Mouse (Mus musculus): ENCODE data around the gene Usp49. TPM values are rescaled to one million over a fixed set of nuclear protein-coding genes. Genes with fewer than 3 reads are reported as not detected.
"Not testable (repeated sequence)": the region's sequence is repeated elsewhere in the genome, so short reads cannot be mapped to it uniquely, and the experiment has no call there.

The Usp49 gene
- total RNA-seq, 2 experiments from 2014 or later = 4.6 to 4.9 TPM

GRCm38 (mm10) chr17:47651953-47652352 is 21.5 kb downstream of the Usp49 start:
- no peak for DNase-seq

GRCm38 (mm10) chr17:47654346-47654745 is 23.9 kb downstream of the Usp49 start:
- DNase-seq = not testable (repeated sequence)

DNA sequence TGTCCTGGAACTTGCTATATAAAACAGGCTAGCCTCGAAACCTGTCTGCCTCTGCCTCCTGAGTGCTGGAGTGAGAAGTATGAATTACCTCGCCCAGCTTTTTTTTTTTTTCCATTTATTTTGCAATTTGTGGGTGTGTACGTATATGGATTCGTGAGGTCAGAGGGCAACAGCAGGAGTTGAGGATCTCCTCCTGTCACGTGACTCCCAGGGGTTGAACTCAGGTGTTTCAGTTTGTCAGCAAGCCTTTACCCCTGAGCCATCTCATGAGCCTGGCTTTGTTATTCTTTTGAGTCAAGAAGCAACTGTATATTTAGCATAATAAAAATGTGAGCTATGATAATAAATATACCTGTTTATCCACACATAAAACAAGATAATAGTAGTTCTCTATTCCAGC is 25.2 kb downstream of the Usp49 start:
- DNase-seq = no peak

GRCm38 (mm10) chr17:47657901-47658300 is 27.4 kb downstream of the Usp49 start:
- no peak for DNase-seq

DNA sequence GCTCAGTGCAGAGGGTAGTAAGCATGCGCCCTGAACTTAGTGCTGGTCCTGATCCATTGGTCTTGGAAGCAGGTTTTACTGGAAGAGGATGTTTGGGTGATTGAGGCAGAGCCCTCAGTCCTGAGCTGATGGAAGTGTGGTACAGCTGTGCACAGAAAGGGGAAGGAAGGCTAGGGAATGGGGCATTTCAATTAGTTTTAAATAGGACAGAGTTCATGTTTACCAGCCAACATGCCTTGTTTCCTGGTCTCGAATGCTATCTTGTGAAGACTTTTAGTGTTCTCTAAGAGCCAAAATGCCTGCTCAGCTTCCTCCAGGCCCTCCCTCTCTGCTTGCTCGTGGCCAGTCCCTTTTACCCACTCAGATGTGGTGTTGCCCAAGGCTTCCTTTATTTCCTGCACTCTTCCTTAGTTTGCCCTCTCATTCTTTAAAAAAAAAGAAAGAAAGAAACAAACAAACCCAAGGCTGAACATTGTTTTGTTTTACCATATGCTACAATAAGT is 28.3 kb downstream of the Usp49 start:
- DNase-seq = no peak

GRCm38 (mm10) chr17:47663009-47663713 is 32.7 kb downstream of the Usp49 start:
- no peak for DNase-seq

DNA sequence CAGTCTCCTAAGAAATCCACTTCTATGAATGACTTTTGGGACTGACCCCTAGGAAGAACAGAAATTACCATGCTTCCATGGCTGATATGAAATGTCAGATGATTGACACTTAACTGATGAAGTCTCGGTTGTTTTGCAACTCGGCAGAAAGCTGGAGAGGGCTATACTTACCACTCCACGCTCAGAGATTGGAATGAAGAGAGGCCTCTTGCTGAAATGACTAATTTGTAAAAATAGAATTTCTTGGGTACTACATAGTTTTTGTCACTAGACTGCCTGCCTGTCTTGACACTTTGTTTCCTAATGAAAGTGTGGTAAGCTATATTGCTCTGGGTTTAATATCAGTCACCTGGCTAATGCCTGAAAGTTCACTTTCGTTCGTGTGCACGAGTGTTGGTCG is 34.0 kb downstream of the Usp49 start:
- DNase-seq = no peak

DNA sequence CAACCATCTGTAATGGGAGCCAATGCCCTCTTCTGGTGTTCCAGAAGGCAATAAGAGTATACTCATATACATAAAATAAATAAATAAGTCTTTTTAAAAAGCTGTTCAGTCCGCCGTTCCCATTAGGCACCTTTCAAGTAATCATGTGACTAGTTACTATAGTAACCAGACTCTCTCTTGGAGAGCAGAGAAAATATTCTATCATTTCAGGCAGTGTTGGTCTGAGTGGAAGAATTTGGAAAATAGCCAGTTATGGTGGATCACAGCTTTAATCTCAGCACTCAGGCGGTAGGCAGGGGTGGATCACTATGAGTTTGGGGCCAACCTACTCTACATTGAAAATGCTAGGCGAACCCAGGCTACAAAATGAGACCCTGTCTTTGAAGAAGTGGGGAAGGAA is 38.7 kb downstream of the Usp49 start:
- no peak for DNase-seq

DNA sequence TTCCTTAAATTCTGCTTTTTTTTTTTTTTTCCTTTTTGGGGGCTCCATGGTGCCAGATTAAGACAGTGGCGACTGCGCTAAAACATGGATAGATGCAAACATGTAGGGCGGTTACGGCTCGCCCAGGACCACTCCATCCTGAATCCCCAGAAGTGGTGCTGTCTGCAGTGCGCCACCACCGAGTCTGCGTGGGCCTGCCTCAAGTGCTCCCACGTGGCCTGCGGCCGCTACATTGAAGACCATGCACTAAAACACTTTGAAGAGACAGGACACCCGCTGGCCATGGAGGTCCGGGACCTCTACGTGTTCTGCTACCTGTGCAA is 41.5 kb downstream of the Usp49 start:
- DNase-seq = no peak

- peak; percentile 74 for DNase-seq
These were observed 42.0 kb downstream of the Usp49 start for GRCm38 (mm10) chr17:47672311-47673111.

DNA sequence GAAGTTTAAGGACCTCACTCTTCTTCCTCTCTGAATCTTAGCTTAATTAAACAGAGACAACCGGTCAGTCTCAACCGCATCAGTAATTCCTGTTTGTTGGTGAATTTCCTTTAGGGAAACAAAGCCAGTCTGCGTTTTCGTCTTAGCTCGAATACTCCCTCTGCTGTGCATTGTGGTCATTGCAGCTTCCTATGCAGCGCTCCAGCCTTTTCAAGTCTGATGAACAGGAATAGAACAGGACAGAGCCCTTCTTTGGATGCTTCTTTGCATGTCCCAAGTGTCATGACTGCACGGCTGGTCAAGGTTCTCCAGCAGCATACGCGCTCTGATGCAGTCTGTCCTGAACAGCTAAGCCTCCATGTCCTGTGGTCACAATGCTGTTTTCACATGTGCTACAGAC is 46.1 kb downstream of the Usp49 start:
- DNase-seq = peak; percentile 74

GRCm38 (mm10) chr17:47678238-47678637 is 47.7 kb downstream of the Usp49 start:
- no peak for DNase-seq

DNA sequence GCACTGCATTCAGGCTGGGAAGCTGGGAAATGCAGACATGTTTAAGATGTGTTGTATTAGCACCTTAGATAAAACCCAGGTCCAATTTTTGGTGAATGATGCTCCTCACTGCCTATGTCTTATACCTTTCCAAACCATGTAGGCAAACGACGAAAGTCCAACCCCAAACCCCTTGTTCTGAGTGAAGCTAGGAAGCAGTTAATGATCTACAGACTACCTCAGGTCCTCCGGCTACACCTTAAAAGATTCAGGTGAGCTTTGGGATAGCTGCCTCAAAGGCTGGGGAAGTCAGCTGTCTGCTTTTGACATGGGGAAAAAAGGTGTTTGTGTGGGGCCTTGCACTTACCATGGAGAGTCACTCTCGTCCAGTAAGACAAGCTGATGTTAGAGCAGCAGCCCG is 48.2 kb downstream of the Usp49 start:
- DNase-seq = no peak

GRCm38 (mm10) chr17:47682836-47683235 is 52.3 kb downstream of the Usp49 start:
- DNase-seq = no peak

- peak; percentile 93 for DNase-seq
These were observed 57.2 kb downstream of the Usp49 start for GRCm38 (mm10) chr17:47687409-47688343.

GRCm38 (mm10) chr17:47688344-47688607 is 57.8 kb downstream of the Usp49 start, which contains the start of gene Tomm6:
Gene Tomm6 (minus strand): TSS chr17:47688386.
- DNase-seq = no peak

DNA sequence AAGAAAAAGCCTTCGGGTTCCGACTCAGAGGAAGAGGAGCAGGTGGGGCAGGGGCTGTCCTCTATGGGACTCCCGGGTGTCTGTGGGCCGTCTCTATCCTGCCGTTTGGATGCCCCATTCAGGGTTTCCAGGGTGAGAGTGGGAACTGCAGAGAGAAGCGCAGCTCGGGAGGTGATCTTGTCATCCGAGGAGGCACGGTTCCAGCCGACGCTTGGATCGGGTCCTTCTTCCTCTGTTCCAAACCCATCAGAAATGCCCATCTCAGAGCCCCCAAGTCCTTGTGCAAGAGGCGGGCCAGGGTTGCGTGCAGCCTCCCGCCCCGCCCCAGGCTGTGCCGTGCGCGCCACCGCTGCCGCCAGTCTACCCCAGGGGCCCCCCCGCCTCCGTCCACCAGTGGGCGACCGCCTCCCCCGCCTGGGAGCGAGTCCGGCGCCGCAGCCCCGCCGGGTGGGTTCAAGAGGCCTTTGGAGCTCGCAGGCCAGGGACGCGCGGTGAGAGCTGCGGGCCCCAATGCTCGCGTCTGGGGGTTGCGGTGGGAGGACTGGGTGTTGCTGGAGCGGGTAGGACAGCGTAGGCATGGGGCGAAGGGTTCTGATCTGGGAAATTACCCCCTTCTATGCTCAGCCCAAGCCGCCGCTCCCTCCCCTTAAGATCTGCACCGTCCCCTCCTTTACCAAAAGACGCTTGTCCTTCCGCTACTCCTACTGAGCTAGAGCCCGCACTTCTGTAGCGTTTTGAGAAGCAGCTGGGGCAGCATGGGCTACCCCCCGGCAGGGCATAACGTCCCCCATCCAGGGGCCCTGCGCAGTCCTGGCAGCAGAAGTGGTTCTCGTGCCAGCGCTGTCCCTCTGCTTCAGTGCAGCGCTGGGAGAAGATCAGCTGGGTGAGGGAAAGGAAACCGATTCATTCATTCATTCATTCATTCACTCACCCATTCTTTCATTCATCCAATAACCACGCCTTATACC is 58.4 kb downstream of the Usp49 start, which contains the start of gene Frs3:
TSS of gene Frs3 (plus strand) at position 423 of the 968 bp plus-strand sequence.
- DNase-seq = peak; percentile 72

DNA sequence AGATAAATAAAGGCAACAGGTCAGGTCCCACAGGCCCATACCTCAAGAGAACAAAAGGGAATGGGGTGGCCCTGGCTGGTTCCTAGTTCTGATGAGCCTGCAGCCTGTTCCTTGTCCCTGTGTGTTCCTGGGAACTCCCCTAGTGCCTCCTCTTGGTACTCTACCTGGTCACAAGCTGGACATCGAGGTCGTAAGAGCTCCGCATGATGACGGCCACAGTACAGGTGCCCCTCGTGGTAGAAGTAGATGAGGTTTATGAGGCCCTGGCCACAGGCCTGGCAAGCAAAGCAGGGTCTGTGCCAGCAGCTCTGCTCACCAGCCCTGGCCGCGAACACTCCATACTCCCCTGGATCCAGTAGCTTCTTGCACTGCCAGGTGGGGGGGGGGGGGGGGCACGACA is 59.4 kb downstream of the Usp49 start:
- DNase-seq = no peak

DNA sequence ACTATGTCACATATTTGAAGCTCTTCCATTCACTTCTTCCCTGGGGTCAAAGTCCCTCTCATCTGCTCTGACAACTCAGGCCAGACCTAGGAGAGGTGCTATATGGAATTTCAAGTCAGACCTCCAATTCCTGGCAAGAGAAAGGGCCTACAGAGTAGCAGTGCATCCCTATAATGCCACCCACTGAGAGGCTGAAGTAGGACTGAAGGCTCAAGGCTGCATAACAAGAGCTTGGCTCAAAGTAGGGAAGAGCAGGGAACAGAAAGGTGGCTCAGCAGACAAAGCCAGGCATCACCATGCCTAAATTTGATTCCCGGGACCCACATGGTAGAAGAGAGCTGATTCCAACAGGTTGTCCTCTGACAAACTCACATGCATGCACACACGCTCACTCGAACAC is 61.2 kb downstream of the Usp49 start:
- no peak for DNase-seq

- no peak for DNase-seq
These were observed 63.4 kb downstream of the Usp49 start for GRCm38 (mm10) chr17:47693671-47694441.

DNA sequence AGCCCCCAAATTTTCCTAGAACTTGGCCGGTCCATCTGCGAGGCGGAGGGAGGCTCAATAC is 63.8 kb downstream of the Usp49 start, which contains the start of gene Gm21981:
TSS of gene Gm21981 (minus strand) at position 14 of the 61 bp plus-strand sequence.
- no peak for DNase-seq

Measured in gastrocnemius, postnatal 10 days (tissue).